Mouse (Mus musculus) gastrocnemius, postnatal 25 days (tissue): ENCODE measurements around the gene Cyp2d10. TPM values are rescaled to one million over a fixed set of nuclear protein-coding genes. Genes with fewer than 3 reads are reported as not detected.

Experiments used
- DNase-seq: peaks from one replicate; pipeline ENCODE4 v3.0.0; 2022
- microRNA-seq, 2 experiments: library from miRNA; unstranded; fragments of <30 nt; microRNA quantifications; one replicate each; pipeline ENCODE4 v1.2.0; 2021; ENCODE audit warnings: borderline replicate concordance in 2 of 2
- total RNA-seq, 2 experiments: library from RNA; stranded (reverse); gene quantifications; 1 replicate in 1 of 2; 2 replicates in 1 of 2; pipeline ENCODE4 v1.2.3; 2021

Cyp2d10 gene
- total RNA-seq, 2 experiments from 2014 or later, result not detected

DNA sequence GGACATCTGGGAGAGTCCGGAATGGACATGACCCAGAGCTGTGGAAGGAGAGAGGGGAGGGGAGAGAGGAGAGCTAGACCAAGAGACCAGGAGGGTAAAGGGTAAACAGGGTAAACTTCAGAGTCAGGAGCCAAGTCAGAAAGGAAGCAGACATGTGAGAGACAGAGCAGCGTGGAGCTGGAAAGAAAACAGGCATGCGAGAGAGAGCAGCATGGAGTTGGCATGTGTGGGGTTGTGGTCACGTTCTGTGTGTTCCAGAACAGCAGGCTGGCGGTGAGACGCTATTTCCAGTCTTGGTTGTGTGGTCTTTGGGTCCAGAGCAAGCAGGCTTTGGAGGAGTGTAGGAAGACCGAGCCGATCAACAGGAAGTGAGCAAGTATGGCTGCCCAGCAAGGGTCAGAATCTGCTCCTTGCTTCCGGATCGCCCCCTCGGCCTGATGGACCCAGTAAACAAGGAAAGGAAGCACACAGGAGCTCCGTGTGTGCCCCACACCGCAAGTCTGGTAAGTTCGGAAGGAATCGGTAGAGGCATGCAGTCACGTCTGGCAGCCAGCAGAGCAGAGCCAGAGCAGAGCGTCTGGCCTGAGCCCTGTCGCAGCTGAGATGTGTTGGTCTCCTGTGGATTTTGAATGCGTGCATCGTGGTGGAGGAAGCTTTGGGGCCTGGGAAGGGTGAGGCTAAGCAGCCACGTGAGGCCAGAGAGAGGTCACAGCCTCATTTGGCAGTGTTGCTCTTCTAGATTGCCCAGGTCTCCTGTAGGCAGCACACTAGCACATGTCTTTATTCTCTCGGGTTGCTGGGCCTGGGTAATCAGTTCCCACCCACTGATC, 48.3 kb downstream of the Cyp2d10 start:
- DNase-seq, result no peak

- peak; percentile 97 for DNase-seq
Observed at GRCm38 (mm10) chr15:82354126-82354945, 52.7 kb downstream of the Cyp2d10 start, which contains the start of gene Ndufa6. TSS of gene Ndufa6 (minus strand) at chr15:82354322.

GRCm38 (mm10) chr15:82353745-82354113, 53.3 kb downstream of the Cyp2d10 start:
- no peak for DNase-seq

- no peak for DNase-seq
Observed at GRCm38 (mm10) chr15:82353078-82353744, 53.8 kb downstream of the Cyp2d10 start.

Small RNA genes lying within 50 kb of the gene (microRNA-seq; reads per million reads assigned to microRNA genes)
- gene Gm25990 (0 reads per million in 2 experiments), gene Gm27331 (0 reads per million in 2 experiments), gene Gm27622 (0 reads per million in 2 experiments), gene Mir7684 (0 reads per million in 2 experiments)

Other genes starting within 250 kb of the Cyp2d10 start
- not detected for gene Shisa8, start 194.4 kb downstream of the Cyp2d10 start, total RNA-seq
- gene Tnfrsf13c, start 182.8 kb downstream of the Cyp2d10 start, total RNA-seq, result not detected
- under 1 TPM in 1 of 2 experiments, not detected in 1; 0.75 TPM for gene Cenpm, start 162.4 kb downstream of the Cyp2d10 start, total RNA-seq
- gene 1500009C09Rik, start 154.8 kb downstream of the Cyp2d10 start, total RNA-seq, result not detected
- under 1 TPM; 0.54 to 1.00 TPM for gene Sept3, start 132.3 kb downstream of the Cyp2d10 start, total RNA-seq
- not detected for gene Wbp2nl, start 108.2 kb downstream of the Cyp2d10 start, total RNA-seq
- 10 to 100 TPM; 13.1 to 15.0 TPM for gene Naga, start 68.3 kb downstream of the Cyp2d10 start, total RNA-seq
- gene Pheta2, start 68.3 kb downstream of the Cyp2d10 start, total RNA-seq, result under 1 TPM; 0.87 to 0.96 TPM
- 100 to 1,000 TPM; 126 to 130 TPM for gene Smdt1, start 68.2 kb downstream of the Cyp2d10 start, total RNA-seq
- gene Ndufa6, start 52.9 kb downstream of the Cyp2d10 start, total RNA-seq, result 100 to 1,000 TPM; 489 to 502 TPM
- gene Cyp2d22, start 26.9 kb downstream of the Cyp2d10 start, total RNA-seq, result 10 to 100 TPM; 11.7 to 13.3 TPM
- gene Cyp2d11, start 13.2 kb downstream of the Cyp2d10 start, total RNA-seq, result under 1 TPM in 1 of 2 experiments, not detected in 1; 0.27 TPM
- not detected for gene Cyp2d9, start 26.2 kb upstream of the Cyp2d10 start, total RNA-seq
- not detected for gene Cyp2d12, start 147.9 kb upstream of the Cyp2d10 start, total RNA-seq
- not detected for gene Cyp2d34, start 213.8 kb upstream of the Cyp2d10 start, total RNA-seq